Mouse (Mus musculus): ENCODE measurements around the gene Fbrs.
"Not testable (repeated sequence)": the region's sequence is repeated elsewhere in the genome, so short reads cannot be mapped to it uniquely, and the experiment has no call there.

Gene Fbrs

GRCm38 (mm10) chr7:127478635-127479317 is at the start of gene Fbrs:
Fbrs (plus strand) TSS chr7:127479199.
- in situ Hi-C loops (cut with MboI, MseI): loop anchor here in 1 of 2 experiments (10.0 kb wide), 1 partner anchor 824 kb away; no protein-coding TSS in a partner anchor

- in situ Hi-C loops (cut with MboI, MseI): loop anchor here in 1 of 2 experiments (5.0 kb wide), 1 partner anchor 67 kb away; no protein-coding TSS in a partner anchor
These were observed 43.8 kb upstream of the Fbrs start for GRCm38 (mm10) chr7:127435206-127435605.

GRCm38 (mm10) chr7:127437724-127438123 is 41.3 kb upstream of the Fbrs start:
- in situ Hi-C loops (cut with MboI, MseI): loop anchor here in 1 of 2 experiments (5.0 kb wide), 1 partner anchor 65 kb away; no protein-coding TSS in a partner anchor

GRCm38 (mm10) chr7:127443976-127444375 is 35.0 kb upstream of the Fbrs start:
- in situ Hi-C loops (cut with MboI, MseI): no loop called here

- in situ Hi-C loops (cut with MboI, MseI): no loop called here
These were observed 30.3 kb upstream of the Fbrs start, which contains the start of gene Zfp689 for GRCm38 (mm10) chr7:127448521-127449300. Zfp689 (minus strand) TSS chr7:127449158.

- in situ Hi-C loops (cut with MboI, MseI): no loop called here
These were observed 29.0 kb upstream of the Fbrs start for GRCm38 (mm10) chr7:127449966-127450365.

- in situ Hi-C loops (cut with MboI, MseI): no loop called here
These were observed 25.9 kb upstream of the Fbrs start for GRCm38 (mm10) chr7:127453056-127453455.

GRCm38 (mm10) chr7:127454905-127455304 is 24.1 kb upstream of the Fbrs start:
- in situ Hi-C loops (cut with MboI, MseI): loop anchor here in 1 of 2 experiments (5.0 kb wide), 1 partner anchor 98 kb away; no protein-coding TSS in a partner anchor

- in situ Hi-C loops (cut with MboI, MseI): loop anchor here in 1 of 2 experiments (5.0 kb wide), 1 partner anchor 101 kb away; no protein-coding TSS in a partner anchor
These were observed 20.5 kb upstream of the Fbrs start for GRCm38 (mm10) chr7:127458371-127459122.

- in situ Hi-C loops (cut with MboI, MseI): loop anchor here in 1 of 2 experiments (5.0 kb wide), 1 partner anchor 102 kb away; no protein-coding TSS in a partner anchor
These were observed 19.7 kb upstream of the Fbrs start, which contains the start of gene Prr14 for GRCm38 (mm10) chr7:127459311-127459710. Prr14 (plus strand) TSS chr7:127459611.

- in situ Hi-C loops (cut with MboI, MseI): no loop called here
These were observed 13.8 kb upstream of the Fbrs start for GRCm38 (mm10) chr7:127465191-127465590.

- in situ Hi-C loops (cut with MboI, MseI): not testable (repeated sequence)
These were observed 13.3 kb upstream of the Fbrs start for GRCm38 (mm10) chr7:127465670-127466069.

GRCm38 (mm10) chr7:127466606-127467005 is 12.4 kb upstream of the Fbrs start:
- in situ Hi-C loops (cut with MboI, MseI): no loop called here

GRCm38 (mm10) chr7:127470011-127470715 is 8.8 kb upstream of the Fbrs start:
- in situ Hi-C loops (cut with MboI, MseI): loop anchor here in 1 of 2 experiments (10.0 kb wide), 1 partner anchor 815 kb away; no protein-coding TSS in a partner anchor

GRCm38 (mm10) chr7:127470743-127471645 is 8.0 kb upstream of the Fbrs start:
- in situ Hi-C loops (cut with MboI, MseI): loop anchor here in 1 of 2 experiments (10.0 kb wide), 1 partner anchor 816 kb away; no protein-coding TSS in a partner anchor

- in situ Hi-C loops (cut with MboI, MseI): loop anchor here in 1 of 2 experiments (10.0 kb wide), 1 partner anchor 817 kb away; no protein-coding TSS in a partner anchor
These were observed 7.4 kb upstream of the Fbrs start for GRCm38 (mm10) chr7:127471646-127472010.

GRCm38 (mm10) chr7:127472060-127472459 is 6.9 kb upstream of the Fbrs start:
- in situ Hi-C loops (cut with MboI, MseI): loop anchor here in 1 of 2 experiments (10.0 kb wide), 1 partner anchor 817 kb away; no protein-coding TSS in a partner anchor

- in situ Hi-C loops (cut with MboI, MseI): loop anchor here in 1 of 2 experiments (10.0 kb wide), 1 partner anchor 819 kb away; no protein-coding TSS in a partner anchor
These were observed 5.3 kb upstream of the Fbrs start for GRCm38 (mm10) chr7:127473705-127474104.

All from T-helper 17 cell (primary cell).